Mouse (Mus musculus): ENCODE data around the gene Steap3. TPM values are rescaled to one million over a fixed set of nuclear protein-coding genes. Genes with fewer than 3 reads are reported as not detected.

Gene Steap3
- polyA plus RNA-seq, 1 experiment = 9.4 TPM

GRCm38 (mm10) chr1:120142551-120142950 is 130.0 kb downstream of the Steap3 start:
- Histone ChIP-seq H3K4me1 (ENCODE audit: control insufficient read depth, insufficient read depth, low read length) (no peaks in the 10 kb centered on the region), H3K4me3 (ENCODE audit: low read depth, low read length) (no peak overlapping the region), H3K27ac (ENCODE audit: insufficient read depth, low read length) (no peak overlapping the region), H3K36me3 (ENCODE audit: control insufficient read depth, insufficient read depth, low read length, poor library complexity, severe bottlenecking) (no peaks in the 10 kb centered on the region), H3K9me3 (replicated peaks; ENCODE audit: control insufficient read depth, insufficient read depth, low read length, poor library complexity, severe bottlenecking) (no peaks in the 10 kb centered on the region), H3K27me3 (ENCODE audit: control insufficient read depth, insufficient read depth, low read length, poor library complexity, severe bottlenecking) (no peaks in the 10 kb centered on the region), H3K9ac (ENCODE audit: low read depth, poor library complexity, severe bottlenecking) (no peak overlapping the region)
- TF ChIP-seq POLR2A (IDR thresholded peaks at IDR 0.05; ENCODE audit: insufficient read depth, low read length) (no peak), CTCF (IDR thresholded peaks at IDR 0.05; ENCODE audit: low read depth, low read length) (no peak), EP300 (IDR thresholded peaks at IDR 0.05; ENCODE audit: insufficient read depth, low read depth, low read length) (no peak)

Other genes with a start within 250 kb of the Steap3 start
- gene Tmem37, start 198.6 kb downstream of the Steap3 start, polyA plus RNA-seq (2011; ENCODE audit: insufficient read depth, insufficient read length, low read depth, missing spikeins) = 15.5 and 17.8 TPM in 2 replicates
- 319 and 354 TPM in 2 replicates for gene Dbi, start 151.6 kb downstream of the Steap3 start, polyA plus RNA-seq (2011; ENCODE audit: insufficient read depth, insufficient read length, low read depth, missing spikeins)
- 14.1 and 16.0 TPM in 2 replicates for gene 3110009E18Rik, start 151.5 kb downstream of the Steap3 start, polyA plus RNA-seq (2011; ENCODE audit: insufficient read depth, insufficient read length, low read depth, missing spikeins)
- gene C1ql2, start 67.9 kb upstream of the Steap3 start, polyA plus RNA-seq (2011; ENCODE audit: insufficient read depth, insufficient read length, low read depth, missing spikeins) = 0.33 TPM in 1 of 2 replicates, not detected in the other
- not detected in 2 replicates for gene Marco, start 232.3 kb upstream of the Steap3 start, polyA plus RNA-seq (2011; ENCODE audit: insufficient read depth, insufficient read length, low read depth, missing spikeins)